Mouse (Mus musculus): ENCODE results near the gene Pard3. TPM values are rescaled to one million over a fixed set of nuclear protein-coding genes. Genes with fewer than 3 reads are reported as not detected.

Pard3 gene
- total RNA-seq, 2 experiments from 2014 or later = 28.8 to 31.5 TPM

DNA sequence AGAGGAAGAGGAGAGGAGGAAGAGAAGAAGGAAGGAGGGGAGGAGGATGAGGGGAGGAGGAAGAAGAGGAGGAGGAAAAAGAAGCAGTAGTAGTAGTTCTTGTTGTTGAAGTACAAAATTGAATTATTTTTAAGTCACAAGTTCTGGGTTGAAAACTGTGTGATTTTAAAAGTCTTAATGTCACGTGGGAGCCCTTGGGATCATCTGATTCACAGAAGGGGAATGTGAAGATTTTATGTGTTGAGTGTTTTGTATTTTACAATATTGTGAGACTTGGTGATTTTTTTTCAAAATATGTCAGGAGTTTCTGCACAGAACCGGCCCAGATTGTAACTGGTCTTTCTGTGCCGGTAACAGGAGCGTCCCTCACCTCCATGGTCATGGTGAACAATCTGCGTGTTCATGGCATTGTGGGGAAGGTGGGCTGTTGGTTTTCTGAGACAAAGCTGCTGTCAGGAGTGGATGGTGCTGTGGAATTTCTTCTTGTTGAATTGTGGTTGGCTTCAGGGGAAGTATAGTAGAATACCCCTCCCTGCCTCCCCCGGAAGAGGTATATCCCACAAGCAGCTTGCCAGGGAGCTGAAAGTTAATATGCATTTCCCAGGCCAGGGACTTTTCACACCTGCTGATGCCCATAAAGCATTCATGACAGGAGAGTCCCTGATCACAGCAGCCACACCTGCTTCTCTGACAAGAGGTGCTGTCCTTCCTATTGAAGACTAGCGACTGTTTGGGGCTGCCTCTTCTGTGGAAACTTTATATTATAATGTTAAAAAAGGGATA lies 254.9 kb downstream of the Pard3 start:
- no peak for DNase-seq
- intact Hi-C loops (cut with DNase I) = no loop called here

DNA sequence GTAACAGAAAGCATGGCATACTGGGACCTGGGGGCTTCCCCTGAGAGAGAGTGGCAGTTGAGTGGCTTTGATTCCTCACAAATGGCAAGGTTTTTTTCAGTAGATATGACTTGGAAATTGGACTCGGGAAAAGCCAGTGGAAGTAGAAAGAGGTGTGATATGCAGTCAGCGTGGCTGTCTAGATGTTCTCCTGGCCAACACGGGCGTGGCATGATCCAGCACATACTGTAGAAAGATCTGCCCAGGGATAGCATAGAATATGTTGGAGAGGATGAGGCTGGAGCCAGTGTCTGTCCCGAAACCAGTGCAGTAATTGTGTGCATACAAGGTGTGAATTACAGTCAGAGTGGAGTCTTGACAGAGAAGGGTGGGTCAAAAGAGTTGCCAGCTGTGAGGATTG lies 257.2 kb downstream of the Pard3 start:
- intact Hi-C loops (cut with DNase I) = no loop called here
- DNase-seq = no peak

DNA sequence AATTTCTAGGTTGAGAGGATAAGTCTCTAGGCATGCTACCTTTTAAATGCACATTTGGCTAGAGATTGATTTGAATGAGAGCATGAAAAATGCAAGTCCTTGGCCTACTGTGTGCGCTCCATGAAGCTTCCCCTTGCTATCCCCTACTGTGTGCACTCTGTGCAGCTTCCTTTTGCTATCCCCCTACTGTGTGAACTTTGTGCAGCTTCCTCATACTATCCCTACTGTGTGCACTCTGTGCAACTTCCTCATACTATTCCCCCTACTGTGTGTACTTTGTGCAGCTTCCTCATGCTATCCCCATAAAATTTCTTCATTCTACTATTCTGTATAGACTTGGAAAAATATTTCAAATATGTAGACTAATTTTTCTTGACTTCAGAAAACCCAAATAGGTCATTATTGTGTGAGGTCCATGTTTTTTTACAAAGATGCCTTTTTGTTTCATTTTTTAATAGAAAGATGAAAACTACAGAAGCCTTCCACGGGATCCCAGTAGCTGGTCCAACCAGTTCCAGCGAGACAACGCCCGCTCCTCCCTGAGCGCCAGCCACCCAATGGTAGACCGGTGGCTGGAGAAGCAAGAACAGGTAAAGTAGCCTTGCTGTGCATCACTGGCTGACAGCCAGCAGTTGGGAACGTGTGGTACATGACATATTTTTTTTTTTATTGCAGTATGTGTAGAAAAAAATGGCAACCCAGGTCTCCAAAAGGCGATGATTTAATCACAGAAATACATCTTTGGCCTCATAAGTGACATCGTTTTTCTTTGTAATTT lies 260.1 kb downstream of the Pard3 start:
- intact Hi-C loops (cut with DNase I) = no loop called here
- no peak for DNase-seq

DNA sequence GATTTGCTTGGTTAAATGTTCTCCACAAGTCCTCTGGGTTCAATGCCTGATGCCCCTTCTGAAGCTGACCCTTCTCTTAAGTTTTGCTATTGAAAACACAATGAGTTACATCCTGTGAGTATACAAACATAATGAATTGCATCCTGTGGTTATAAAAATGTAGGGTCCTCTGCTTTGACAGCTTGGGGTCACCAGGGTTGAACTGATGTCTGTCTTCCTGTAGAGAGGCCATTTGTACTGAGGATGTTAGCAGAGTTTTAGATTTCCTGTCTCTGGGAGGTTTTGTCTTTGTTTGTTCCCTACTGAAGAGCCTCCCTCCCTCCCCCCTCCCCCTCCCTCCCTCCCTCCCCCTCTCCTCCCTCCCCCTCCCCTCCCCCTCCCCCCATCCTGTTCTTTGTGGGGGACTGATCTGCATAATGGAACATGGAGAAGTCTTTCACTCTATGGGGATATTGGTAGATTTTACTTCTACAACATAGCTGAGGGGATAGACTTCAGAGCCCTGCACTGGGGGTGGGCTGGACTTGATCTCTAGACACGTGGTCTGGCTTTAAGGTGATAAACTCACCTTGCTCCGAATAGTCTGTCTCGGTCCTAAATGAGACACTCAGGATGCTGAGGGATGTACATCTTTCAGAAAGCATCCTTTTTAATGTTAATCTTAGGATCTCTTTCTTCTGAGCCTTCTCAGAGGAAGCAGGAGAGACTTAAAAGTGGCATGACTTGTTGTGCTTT lies 261.3 kb downstream of the Pard3 start:
- DNase-seq = no peak
- intact Hi-C loops (cut with DNase I) = no loop called here

DNA sequence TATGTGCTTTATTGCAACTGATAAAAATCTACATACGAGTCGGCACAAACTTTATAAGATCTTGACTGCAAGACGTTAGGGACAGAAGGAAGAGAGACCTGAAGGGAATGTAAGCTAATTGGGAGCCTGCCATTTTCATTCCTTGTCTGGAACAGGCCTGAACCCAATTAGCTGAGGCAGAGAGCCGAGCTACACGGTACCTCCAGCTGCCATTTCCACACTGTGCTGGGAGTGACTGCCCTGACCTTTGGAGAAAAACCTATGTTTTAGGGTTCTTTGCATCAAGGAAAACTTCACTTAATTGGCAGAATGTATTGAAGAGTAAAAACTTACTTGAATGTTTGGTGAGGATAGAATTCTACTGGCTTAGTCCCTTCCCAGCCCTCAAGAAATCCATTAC lies 262.1 kb downstream of the Pard3 start:
- no peak for DNase-seq
- intact Hi-C loops (cut with DNase I) = no loop called here

DNA sequence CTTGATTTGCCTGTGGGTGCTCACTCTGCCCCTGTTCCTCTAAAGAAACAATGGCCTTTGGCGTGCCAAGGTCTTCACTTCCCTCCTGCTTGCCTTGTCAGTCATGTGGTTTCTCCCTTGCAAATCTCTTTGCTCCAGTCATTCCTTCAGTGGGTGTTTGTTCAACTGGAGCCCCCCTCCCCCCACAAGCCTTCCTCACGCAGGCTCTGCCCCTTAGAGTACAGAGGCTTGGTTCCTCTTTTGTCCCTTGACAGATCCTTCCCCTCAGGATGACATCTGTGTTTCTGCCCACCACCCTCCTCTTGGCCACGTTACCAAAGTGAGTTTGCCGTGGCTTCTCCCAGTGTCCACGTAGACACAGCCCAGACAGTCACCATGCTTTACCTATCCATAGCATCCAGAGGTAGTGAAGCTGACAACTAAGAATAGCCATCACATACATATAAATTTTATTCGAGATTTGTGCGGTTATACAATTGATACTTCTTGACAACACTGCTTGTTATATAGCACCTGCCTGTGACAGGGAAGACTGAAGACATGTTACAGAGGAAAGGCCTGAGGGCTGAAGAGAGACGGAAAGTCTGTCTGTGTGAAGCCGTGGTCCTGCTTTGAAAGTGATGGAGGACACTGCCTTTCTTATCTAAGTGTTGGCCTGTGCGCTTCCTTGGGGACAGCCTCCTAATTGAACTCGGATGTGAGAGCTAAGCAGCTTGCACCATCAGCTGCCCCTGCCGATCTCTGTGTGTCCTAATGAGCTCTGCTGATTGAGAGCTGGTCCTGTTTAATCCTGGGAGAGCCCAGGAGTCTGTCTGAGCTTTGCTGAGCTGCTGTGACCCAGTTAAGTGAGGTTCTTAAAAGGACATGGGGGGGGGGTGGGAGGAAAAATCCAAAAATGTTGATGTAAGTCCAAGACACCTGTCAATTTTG lies 266.8 kb downstream of the Pard3 start:
- intact Hi-C loops (cut with DNase I) = loop anchor here (5.0 to 10.0 kb wide), 4 partner anchors 138 to 1164 kb away; partner anchors contain the start of gene Nrp1
- DNase-seq = peak; percentile 35 to 43

DNA sequence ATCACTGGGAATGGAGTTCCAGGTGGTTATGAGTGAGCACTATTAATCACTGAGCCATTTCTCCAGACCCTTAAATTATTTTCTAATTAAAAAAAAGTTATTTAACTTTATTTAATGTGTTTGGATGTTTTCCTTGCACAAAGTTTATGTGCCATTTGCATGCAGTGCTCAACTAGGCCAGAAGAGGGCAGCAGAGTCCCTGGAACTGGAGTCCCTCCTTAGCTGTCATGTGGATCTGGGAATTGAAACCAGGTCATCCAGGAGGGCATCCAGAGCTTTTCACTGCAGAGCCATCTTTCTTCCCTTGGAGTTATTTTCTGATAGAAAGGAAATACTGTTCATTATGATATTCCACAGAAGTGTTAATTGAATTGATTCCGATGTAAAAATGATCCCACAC lies 268.1 kb downstream of the Pard3 start:
- intact Hi-C loops (cut with DNase I) = loop anchor here (5.0 to 10.0 kb wide), 4 partner anchors 139 to 1163 kb away; partner anchors contain the start of gene Nrp1
- DNase-seq = peak; percentile 52 to 74

DNA sequence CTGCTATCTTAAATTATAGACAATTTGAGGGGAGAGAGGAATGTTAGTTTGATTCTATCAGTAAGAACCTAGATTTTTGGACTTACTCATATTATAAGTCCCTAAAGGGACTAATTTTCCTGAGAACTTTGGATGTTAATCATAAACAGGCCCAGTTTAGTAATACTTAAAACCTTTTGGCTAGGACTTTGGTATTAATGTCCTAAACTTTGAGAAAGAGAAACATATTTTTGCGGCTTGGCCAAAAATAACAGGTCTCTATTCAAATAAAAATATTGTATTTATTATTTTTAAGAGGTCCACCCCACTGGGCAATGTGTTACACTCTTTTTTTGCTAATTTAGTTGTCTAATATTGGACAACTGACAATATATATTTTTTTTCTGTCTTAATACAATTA lies 271.5 kb downstream of the Pard3 start:
- intact Hi-C loops (cut with DNase I) = loop anchor here (10.0 kb wide), 1 partner anchor 1160 kb away; no protein-coding TSS in a partner anchor
- no peak for DNase-seq

DNA sequence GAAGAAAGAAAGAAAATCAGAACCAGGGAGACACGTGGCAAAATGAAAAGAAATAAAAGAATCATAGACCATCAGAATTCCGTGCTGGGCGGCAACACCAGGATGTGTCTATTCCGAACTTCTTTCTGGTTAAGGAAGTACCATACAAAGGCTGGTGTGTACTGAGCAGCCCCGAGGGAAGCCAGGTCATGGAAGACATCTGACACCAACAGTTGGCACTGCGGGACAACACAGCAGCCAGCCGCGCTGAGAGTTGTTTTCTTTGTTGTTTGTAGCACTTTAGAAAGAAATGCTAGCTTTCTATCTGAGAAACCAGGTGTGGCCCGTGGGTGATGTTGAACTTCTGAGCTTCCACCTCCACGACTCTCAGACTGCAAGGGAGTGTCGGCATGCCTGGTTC lies 274.5 kb downstream of the Pard3 start:
- intact Hi-C loops (cut with DNase I) = loop anchor here (10.0 kb wide), 1 partner anchor 1157 kb away; no protein-coding TSS in a partner anchor

DNA sequence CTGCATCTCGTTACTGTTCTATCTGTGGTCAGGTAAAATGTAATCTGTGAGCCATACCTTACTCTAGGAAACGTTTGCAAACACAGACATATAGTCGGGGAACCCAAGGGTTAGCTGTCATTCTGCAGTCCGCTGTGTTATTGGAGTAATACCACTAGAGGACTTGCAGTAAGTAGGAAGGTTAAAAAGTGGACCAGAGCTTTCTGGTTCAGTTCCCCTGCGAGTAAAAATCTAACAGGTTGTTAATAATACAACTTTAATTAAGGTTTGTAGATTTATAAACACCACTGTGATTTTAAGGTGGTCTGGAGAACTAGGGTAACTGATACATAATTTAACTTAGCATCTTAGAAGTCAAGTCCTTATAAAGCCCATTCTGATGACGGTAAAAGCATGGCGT lies 277.4 kb downstream of the Pard3 start:
- intact Hi-C loops (cut with DNase I) = no loop called here
- no peak for DNase-seq

More for the DNA sequence above, 274.5 kb downstream of the Pard3 start:
- DNase-seq = no peak

DNA sequence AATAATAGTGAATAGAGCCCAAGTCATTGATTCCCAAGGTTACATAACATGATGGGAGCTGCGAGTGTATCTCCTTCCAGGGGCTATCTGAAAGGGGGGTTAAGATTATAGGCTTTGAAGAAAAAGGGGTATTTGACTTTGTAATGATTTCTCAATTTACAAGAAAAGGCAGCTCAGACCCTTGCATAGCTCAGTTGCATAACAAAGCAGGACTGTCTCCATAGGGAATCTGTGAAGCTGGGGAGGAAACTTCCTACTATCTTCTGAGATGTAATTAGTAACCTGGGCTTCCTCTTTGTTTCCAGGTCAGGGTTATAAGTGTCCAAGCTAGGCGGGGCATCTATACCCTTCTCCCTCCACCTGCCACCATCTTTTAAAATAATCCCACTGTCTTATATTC lies 279.4 kb downstream of the Pard3 start:
- intact Hi-C loops (cut with DNase I) = no loop called here
- no peak for DNase-seq

DNA sequence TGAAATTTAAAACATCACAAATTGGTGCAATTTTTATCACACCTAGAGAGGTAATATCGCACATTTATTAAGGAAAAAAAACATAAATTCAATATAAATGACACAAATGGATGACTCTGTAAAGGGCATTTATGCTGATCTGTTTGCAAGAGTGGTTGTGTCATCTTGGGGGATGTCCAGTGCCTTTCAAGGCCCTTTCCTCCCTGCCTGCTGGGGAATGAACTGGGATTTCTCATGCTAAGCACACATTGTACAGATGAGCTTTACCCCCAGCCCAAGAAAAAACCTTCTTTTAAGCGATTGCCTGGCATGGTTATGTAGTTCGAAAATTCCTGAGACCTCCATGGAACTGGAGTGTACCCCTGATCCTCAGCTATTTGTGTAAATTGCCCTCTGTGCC lies 280.7 kb downstream of the Pard3 start:
- intact Hi-C loops (cut with DNase I) = no loop called here
- no peak for DNase-seq

DNA sequence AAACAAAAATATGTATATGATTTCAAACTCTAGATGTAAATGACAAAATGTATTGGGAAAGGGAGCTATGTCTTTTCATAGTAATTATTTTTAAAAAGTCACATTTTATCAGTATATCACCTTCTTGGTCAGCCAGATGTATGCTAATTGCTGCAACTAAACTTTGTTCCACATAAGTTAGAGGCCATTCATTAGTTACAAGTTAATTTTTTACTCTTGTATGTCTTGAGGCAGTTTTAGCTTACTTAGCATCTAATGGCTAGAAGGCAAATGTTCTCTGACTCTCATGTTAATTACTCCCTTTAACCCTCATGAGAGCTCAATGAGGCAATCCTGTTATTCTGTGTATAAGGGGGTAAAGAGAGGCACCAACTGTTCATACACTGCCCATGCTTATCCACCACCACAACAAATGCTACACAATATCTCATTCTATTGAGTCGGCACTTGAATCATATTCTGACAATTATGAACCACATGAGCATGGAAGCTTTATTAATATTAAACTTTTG lies 282.3 kb downstream of the Pard3 start:
- intact Hi-C loops (cut with DNase I) = no loop called here
- no peak for DNase-seq

DNA sequence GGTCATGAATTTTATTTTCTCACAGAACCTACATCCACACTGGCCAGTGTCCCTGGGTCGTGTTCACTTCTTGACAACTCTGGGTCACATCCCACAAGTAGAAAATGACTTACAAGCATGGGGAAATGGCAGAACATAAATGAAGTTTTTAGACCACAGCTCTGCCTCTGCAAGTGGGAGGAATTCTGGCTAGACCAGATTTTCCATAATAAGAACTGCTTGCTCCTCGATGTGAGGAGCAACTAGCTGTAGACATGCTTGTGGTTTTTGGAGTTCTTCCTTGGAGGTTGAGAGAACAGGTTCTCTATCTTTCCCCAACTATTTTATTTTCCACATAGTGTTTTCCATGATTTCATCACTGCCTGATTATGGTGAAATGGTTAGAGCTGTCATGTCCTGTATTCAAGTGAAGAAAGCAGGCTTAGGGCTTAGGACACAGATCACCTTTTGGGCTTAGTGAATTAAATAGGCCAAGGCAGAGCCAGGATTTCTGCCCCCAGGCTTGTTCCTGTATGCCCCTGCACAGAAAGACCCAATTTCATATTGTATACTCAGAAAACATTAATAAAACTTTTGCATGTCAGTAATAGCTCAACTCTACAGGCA lies 284.3 kb downstream of the Pard3 start:
- intact Hi-C loops (cut with DNase I) = no loop called here

DNA sequence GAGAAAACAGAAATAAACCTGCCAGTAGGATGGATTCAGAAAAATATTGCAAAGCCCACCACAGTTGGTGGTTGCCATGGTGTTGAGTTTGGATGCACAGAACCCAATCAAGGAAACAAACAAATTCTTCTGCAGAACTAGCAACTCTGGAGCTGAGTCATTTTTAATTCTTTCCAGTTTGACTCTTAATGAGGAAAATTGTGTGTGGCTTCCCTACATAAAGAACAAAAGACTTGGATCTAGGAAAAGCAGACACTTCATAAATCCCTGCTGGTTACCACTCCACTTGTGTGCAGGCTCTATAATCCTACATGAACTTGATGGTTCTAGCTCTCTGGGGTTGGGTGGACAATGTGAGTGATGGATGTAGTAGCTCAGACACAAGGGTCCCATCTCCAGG lies 298.1 kb downstream of the Pard3 start:
- no peak for DNase-seq
- intact Hi-C loops (cut with DNase I) = no loop called here

More for the DNA sequence above, 284.3 kb downstream of the Pard3 start:
- no peak for DNase-seq

DNA sequence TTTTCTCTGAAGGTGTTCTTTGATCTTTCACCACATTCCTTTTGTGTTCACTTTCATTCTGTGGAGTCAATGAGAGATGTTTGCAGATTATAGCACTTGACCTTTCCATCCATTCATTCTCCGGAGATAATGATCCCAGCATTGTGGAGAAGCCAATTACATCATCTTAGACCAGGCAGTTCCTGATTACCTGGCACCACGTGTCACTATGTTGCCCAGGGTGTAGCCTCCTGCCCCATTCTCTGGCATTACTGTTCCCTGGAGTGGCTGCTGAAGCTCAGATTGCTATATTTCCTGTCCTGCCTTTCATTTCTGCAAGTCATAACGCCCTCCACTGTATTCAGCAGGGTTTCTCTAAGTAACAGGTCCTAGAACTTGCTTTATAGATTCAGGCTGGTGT lies 304.7 kb downstream of the Pard3 start:
- no peak for DNase-seq
- intact Hi-C loops (cut with DNase I) = no loop called here

DNA sequence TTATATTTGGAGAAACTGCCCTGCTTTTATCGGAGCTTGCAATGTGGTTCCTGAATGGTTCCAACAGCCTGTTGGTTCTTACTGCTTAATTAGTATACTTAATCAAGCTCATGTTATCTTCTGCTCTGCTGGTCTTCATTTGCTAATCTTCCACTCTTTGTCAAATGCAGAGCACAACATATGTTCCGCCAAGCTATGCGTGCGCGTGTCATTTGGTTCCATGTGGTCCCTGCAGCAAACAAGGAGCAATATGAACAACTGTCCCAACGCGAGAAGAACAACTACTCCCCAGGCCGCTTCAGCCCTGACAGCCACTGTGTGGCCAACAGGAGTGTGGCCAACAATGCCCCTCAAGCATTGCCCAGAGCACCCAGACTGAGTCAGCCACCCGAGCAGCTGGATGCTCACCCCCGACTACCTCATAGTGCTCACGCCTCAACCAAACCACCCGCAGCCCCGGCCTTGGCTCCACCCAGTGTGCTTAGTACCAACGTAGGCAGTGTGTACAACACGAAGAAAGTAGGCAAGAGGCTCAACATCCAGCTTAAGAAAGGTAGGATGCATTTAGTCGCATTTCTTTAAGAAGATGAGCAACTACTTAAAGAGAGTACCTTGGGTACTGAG lies 307.7 kb downstream of the Pard3 start:
- intact Hi-C loops (cut with DNase I) = no loop called here

DNA sequence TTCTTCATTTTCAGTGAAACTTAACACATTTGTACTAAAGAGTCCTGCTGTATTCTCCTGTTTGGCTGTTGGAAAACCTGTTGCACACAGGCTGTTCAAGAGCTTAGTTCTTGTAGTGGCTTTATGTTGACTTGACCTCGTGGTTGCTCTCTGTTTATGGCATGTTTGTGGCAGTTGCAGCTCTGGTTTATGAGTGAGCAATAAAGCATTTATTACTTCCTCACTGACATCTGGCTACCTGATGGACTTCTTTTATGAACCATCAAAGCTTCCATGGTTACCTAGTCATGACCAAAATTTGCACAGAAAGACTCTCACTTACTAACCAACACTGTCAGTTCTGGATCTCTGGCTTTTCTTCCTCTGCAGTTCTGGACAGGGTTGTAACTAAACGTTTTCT lies 314.1 kb downstream of the Pard3 start:
- no peak for DNase-seq
- intact Hi-C loops (cut with DNase I) = no loop called here

More for the DNA sequence above, 307.7 kb downstream of the Pard3 start:
- DNase-seq = no peak

Data from heart, postnatal 14 days (tissue).